Mouse (Mus musculus): ENCODE measurements at regions not wholly inside any gene's neighbourhood (a gene's known extent, or its start where the extent isn't known, plus 50 kb on each side); places are given as distances from the start of the nearest gene placed in this dataset.

- DNase-seq, result peak; percentile 5
- TF ChIP-seq CTCF (IDR thresholded peaks at IDR 0.05; ENCODE audit: low read depth), result no peak
- Histone ChIP-seq H3K36me3 (ENCODE audit: insufficient read depth) (no peaks in the 10 kb centered on the region), H3K9ac (no peak overlapping the region), H3K4me1 (ENCODE audit: insufficient read depth) (no peaks in the 10 kb centered on the region), H3K4me2 (ENCODE audit: low read depth) (no peak overlapping the region), H3K27me3 (ENCODE audit: insufficient read depth, low read length) (no peaks in the 10 kb centered on the region), H3K27ac (ENCODE audit: low read depth, low read length) (no peak overlapping the region), H3K4me3 (ENCODE audit: low read depth, low read length) (no peak overlapping the region), H3K9me3 (ENCODE audit: low read length) (no peaks in the 10 kb centered on the region)
- WGBS, result 18% methylated on average over 4 of the region's 4 CpGs
- ATAC-seq, result no peak
Measured at GRCm38 (mm10) chr16:55357686-55358085, 59.9 kb upstream of the Zpld1 start.

GRCm38 (mm10) chr16:55356097-55356496 lies 58.3 kb upstream of the Zpld1 start:
- no peak for TF ChIP-seq CTCF (IDR thresholded peaks at IDR 0.05; ENCODE audit: low read depth)
- Histone ChIP-seq H3K27ac (ENCODE audit: low read depth, low read length) (no peak overlapping the region), H3K4me1 (ENCODE audit: insufficient read depth) (no peaks in the 10 kb centered on the region), H3K4me3 (ENCODE audit: low read depth, low read length) (no peak overlapping the region), H3K27me3 (ENCODE audit: insufficient read depth, low read length) (no peaks in the 10 kb centered on the region), H3K4me2 (ENCODE audit: low read depth) (no peak overlapping the region), H3K36me3 (ENCODE audit: insufficient read depth) (no peaks in the 10 kb centered on the region), H3K9ac (no peak overlapping the region), H3K9me3 (ENCODE audit: low read length) (no peaks in the 10 kb centered on the region)
- ATAC-seq, result no peak
- 59% methylated on average over 3 of the region's 3 CpGs for WGBS
- DNase-seq, result peak; percentile 7

Small RNA genes lying in the stretch of these regions (microRNA-seq; reads per million reads assigned to microRNA genes)
- gene Mir5118, result 0 reads per million in 2 experiments
